Mouse (Mus musculus): ENCODE data around the gene Prss53.

The Prss53 gene

GRCm38 (mm10) chr7:127912190-127912871 lies 21.6 kb upstream of the Prss53 start, which contains the start of gene Kat8:
Kat8 (plus strand) TSS chr7:127912516.
- under 1% methylated on average over 40 of the region's 40 CpGs for WGBS

GRCm38 (mm10) chr7:127908656-127909055 lies 17.9 kb upstream of the Prss53 start:
- WGBS: 84% methylated on average over 4 of the region's 4 CpGs

- 96% methylated on average over 12 of the region's 12 CpGs for WGBS
Observed at GRCm38 (mm10) chr7:127907939-127908338, 17.2 kb upstream of the Prss53 start.

- WGBS: 5% methylated on average over 38 of the region's 38 CpGs
Observed at GRCm38 (mm10) chr7:127903971-127904796, 13.4 kb upstream of the Prss53 start, which contains the start of gene Bckdk. Bckdk (plus strand) TSS chr7:127904082.

GRCm38 (mm10) chr7:127901772-127902171 lies 11.0 kb upstream of the Prss53 start:
- 88% methylated on average over 2 of the region's 2 CpGs for WGBS

- 43% methylated on average over 7 of the region's 7 CpGs for WGBS
Observed at GRCm38 (mm10) chr7:127899997-127900396, 9.2 kb upstream of the Prss53 start.

GRCm38 (mm10) chr7:127898179-127898956 lies 7.6 kb upstream of the Prss53 start:
- WGBS: 39% methylated on average over 10 of the region's 10 CpGs

- 95% methylated on average over 7 of the region's 7 CpGs for WGBS
Observed at GRCm38 (mm10) chr7:127897542-127897941, 6.8 kb upstream of the Prss53 start.

- 54% methylated on average over 13 of the region's 13 CpGs for WGBS
Observed at GRCm38 (mm10) chr7:127896384-127896783, 5.6 kb upstream of the Prss53 start.

- 66% methylated on average over 7 of the region's 7 CpGs for WGBS
Observed at GRCm38 (mm10) chr7:127895891-127896290, 5.1 kb upstream of the Prss53 start.

- WGBS: under 1% methylated on average over 26 of the region's 26 CpGs
Observed at GRCm38 (mm10) chr7:127895442-127895841, 4.7 kb upstream of the Prss53 start, which contains the start of the genes Gm21974 and Vkorc1. Gm21974 (minus strand) TSS chr7:127895454. Vkorc1 (minus strand) TSS chr7:127895617.

GRCm38 (mm10) chr7:127894480-127894879 lies 3.7 kb upstream of the Prss53 start:
- WGBS: 84% methylated on average over 5 of the region's 5 CpGs

- WGBS: 64% methylated on average over 3 of the region's 3 CpGs
Observed at GRCm38 (mm10) chr7:127888821-127889220, 1.9 kb downstream of the Prss53 start.

- 69% methylated on average over 3 of the region's 3 CpGs for WGBS
Observed at GRCm38 (mm10) chr7:127887781-127888180, 3.0 kb downstream of the Prss53 start.

GRCm38 (mm10) chr7:127887191-127887590 lies 3.6 kb downstream of the Prss53 start:
- 70% methylated on average over 8 of the region's 8 CpGs for WGBS

GRCm38 (mm10) chr7:127886551-127886950 lies 4.2 kb downstream of the Prss53 start:
- WGBS: 77% methylated on average over 6 of the region's 6 CpGs

- 48% methylated on average over 6 of the region's 6 CpGs for WGBS
Observed at GRCm38 (mm10) chr7:127885951-127886350, 4.8 kb downstream of the Prss53 start.

- 77% methylated on average over 12 of the region's 12 CpGs for WGBS
Observed at GRCm38 (mm10) chr7:127880431-127880830, 10.3 kb downstream of the Prss53 start.

- WGBS: 96% methylated on average over 9 of the region's 9 CpGs
Observed at GRCm38 (mm10) chr7:127879301-127879700, 11.5 kb downstream of the Prss53 start.

- under 1% methylated on average over 60 of the region's 60 CpGs for WGBS
Observed at GRCm38 (mm10) chr7:127876467-127877348, 14.1 kb downstream of the Prss53 start, which contains the start of gene Zfp668. Zfp668 (minus strand) TSS chr7:127876828.

- WGBS: under 1% methylated on average over 41 of the region's 41 CpGs
Observed at GRCm38 (mm10) chr7:127876041-127876466, 14.7 kb downstream of the Prss53 start, which contains the start of gene Zfp646. Zfp646 (plus strand) TSS chr7:127876221.

Measured in cerebral cortex, adult 2 months (tissue).